Mouse (Mus musculus) CH12F3 (cell line): ENCODE results near the gene Kcng3.

Source experiments
- in situ Hi-C: fragments of 300-500 bp; cut with MboI; formaldehyde crosslinking; loops from 2 replicates; pipeline ENCODE4 v1.14.3; 2020; ENCODE audit warnings: low sequenced_read_pairs

Kcng3 gene

DNA sequence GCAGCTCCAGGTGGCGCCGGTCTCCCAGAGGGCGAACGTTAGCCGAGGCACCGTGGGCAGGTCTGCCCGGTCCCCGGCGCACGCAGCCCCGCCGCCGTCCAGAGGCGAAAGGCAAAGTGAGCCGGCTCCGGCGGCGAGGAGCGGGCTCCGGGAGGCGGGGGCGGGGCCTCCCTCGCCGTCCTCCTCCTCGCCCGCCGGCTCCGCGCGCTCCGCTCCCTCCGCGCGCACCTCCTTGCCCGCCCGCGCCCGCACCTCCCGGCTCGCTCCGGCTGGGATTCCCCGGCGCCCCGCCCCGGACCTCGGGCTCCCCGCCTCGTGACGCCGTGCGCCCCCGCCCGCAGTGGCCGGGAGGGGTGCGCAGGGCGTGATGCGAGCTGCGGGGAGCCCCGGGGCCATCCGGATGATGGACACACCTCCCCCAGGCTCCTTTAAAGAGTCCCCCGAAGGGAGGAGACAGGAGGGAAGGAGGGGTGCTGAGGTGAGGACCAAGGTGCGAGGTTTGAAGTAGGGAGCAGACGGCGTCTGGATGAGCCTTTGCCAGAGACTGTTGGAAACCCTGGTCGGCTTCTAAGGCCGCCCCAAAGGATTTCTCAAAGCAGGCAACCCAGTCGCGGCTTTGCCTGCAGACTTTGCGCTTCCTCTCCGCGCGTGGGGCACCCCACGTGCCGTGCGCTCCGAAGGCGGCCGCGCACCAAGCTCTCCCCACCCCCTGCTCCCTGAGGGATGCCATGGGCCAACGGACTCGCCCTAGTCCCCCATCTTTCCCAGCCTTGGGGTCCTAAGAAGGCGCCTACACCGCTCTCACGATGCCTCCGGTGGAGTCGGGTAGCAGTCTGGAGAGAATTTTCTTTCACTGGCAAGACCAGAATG, at the start of gene Kcng3:
Kcng3 (minus strand) TSS at position 113 of the 870 bp plus-strand sequence.
- in situ Hi-C loops: no loop called here

DNA sequence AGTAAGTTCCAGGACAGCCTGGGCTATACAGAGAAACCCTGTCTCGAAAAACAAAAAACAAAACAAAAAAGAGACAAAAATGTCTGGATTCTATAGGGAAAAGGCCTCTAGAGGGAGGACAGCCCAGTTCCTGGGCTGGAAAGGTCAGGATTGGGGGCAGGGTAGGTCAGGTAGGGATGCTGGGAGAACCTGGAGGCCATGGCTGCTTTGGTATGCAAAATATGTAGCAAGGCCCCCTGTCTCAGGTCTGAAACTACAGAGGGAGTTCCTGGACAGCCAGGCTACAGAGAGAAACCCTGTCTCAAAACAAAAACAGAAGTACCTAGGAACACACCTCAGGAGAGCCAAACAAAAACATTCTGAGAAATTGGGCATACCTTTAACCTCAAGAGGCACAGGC, 45.7 kb upstream of the Kcng3 start:
- in situ Hi-C loops: no loop called here

DNA sequence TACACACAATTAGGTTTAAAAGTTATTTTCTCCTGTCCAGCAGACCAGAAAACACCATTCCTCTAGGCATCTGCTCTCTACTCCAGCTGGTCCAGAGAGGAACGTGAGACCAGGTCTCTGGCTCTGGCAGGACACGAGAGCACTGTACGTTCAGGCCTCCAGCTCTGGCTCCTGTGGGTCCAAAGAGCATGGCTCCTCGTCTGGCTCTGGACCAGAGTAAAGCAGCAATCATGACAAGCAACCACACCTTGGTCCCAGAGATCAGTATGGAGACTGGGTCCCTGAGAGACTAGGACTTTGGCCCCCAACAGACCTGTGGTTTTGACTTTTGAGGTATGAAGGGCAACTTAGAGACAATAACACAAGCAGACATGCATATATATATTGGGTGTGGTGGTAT, 41.0 kb upstream of the Kcng3 start:
- in situ Hi-C loops: no loop called here

DNA sequence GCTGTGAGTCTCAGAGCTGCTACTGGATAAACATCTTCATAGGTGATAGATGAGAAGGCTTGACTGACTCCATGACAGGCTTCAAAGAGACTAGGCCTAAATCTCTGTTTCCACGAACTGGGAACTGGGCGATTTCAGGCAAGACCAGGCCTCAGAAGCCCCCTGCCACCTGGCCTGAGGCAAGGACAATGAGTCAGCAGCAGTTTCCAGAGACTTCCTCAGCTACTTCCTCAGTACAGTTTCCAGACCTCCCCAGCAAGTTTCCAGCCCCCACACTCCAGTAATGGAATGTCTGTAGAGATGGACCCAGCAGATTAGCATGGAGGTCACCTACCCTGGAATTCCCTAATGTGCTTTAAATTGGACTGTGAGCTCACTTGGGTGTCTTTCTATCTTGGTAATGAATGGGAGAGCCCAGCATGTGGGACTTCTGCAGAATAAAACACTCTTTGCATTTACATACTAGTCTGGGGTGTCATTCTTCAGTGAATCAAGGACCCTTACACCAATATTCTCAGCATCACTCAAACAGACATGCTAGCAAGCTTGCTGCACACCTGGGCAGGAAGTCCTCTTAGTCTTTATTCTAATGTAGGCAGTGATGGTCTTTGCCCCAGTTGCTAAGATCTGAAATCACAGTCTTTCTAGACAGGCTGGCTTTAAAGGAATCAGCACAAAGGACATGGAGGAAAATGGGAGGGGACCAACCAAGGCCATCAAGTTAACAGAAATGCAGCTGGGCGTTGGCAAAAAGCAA, 36.4 kb upstream of the Kcng3 start:
- in situ Hi-C loops: no loop called here

DNA sequence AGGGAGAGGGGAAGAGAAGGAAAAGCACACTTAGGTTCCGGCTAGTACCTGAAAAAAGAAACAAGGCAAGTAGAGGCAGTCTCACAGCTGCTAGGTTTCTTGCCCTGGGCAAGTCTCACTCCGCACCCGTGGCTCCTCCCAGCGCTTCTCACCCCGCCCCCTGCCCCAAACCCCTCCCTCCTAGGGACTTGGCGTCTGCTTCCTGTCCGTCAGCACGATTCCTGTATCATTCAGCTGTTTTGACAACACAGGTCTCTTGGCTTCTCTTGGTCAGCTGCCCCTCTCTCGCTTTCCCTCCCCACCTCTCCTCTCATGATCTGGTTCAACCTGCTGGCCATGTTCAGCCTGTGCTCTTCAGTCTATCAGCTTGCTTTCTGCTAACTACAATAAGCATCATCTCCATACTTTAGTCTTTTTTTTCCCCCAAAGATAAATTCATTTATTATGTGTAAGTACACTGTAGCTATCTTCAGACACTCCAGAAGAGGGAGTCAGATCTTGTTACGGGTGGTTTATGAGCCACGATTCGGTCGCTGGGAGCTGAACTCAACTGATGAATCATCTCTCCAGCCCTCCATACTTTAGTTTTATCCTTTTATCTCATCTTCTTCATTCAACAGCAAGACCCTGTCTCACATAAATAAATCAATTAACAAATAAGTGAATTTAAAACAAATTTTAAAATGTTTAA, 35.0 kb upstream of the Kcng3 start:
- in situ Hi-C loops: no loop called here

DNA sequence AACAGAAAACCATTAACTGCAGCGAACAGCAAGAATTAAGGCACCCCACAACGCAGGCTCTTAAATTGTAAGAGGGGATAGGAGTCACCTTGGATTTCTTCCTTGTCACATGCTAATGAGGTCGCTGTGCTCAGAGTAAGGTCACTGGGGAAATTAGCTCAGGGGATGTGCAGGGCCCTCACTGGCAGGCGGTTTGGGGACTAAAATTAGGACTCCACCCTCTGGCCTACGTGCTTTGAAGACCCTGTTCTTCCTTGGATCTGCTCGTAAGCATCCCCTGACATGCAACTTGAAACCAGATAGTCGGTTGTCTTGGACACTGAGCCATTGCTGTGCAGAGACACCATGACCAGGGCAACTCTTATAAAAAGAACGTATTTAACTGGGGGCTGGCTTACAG, 33.1 kb upstream of the Kcng3 start:
- in situ Hi-C loops: no loop called here

DNA sequence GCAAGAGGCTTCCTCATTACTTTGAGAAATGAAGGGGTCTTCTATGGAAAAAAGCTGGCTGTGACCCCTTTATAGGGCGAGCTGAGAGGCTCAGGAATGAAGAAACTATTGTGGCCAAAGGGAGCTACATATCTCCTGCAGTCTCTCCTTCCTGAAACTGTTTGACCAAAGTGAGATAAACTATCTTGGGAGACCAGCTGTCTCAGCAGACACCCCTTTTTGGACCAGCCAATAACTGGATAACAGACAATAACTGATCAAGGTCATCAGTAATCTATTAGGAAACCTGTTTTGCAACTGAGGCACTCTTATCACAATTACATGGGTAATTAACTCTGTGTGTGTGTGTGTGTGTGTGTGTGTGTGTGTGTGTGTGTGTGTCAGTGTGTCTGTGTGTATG, 27.2 kb upstream of the Kcng3 start:
- in situ Hi-C loops: no loop called here

DNA sequence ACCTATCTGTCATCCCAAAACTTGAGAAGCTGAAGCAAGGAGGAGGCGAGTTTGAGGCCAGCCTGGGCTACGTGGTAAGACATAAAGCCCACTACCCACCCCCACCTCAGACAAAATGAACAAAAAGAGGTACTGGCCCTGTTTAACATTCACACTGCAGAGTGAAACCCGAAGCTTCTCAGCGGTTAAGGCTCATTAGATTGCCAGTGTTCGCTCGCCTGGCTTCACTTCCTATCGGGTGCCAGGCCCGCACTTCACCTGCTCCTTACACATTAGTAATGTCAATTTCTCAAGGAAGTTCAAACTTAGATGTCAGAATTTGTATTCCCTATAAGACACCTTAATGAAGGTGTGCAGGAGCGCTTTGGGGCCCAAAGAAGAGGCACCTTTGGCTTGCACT, 25.7 kb upstream of the Kcng3 start:
- in situ Hi-C loops: no loop called here

DNA sequence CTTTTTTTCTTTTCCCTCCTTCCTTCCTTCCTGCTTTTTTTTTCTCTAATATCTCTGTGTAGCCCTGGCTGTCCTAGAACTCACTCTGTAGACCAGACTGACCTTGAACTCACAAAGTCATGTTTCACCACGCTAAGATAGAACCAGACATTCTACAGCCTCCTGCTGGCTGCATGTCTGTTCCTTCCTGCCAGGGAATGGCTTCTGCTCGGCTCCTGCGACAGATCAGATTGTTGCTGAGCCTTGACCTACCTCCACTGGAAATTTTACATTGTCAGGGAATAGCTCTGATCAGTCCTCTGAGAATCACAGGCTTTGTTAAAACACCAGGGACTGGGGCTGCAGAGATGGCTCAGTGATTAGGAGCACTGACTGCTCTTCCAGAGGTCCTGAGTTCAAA, 24.0 kb upstream of the Kcng3 start:
- in situ Hi-C loops: no loop called here

DNA sequence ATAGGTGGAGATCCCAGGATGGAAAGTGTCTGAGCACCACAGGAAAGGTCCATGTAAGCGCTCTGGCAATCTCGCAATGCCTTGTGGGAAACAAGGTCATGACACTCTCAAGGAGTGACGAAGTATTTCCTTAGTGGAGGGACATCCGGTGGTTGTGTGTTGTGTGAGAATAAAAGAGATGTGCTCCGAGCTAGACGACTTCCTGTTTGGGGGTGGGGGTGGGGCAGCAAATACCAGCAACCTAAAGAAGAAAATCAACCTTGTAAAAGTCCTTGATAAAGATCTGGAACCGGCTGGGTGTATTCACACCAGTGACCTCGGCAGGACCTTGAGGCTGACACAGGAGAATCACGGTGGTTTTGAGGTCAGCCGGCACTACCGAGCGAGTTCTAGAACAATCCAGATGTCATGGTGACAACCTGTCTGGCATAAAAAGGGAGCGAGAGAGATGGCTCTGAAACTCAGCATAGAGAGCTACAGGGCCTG, 23.0 kb upstream of the Kcng3 start:
- in situ Hi-C loops: no loop called here

DNA sequence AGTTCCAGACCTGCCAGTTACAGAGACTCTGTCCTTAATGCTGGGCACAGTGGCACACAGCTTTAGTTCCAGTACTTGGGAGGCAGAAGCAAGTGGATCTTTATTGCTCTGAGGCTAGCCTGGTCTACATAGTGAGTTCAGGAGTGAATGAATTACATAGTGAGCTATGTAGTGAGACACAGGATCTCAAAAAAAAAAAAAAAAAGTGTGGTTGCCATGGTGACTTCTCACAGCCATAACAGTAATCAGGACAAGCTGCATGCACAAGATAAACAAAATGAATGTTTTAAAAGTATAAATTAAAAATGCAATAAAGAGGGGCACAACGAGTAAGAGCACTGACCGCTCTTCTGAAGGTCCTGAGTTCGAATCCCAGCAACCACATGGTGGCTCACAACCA, 21.9 kb upstream of the Kcng3 start:
- in situ Hi-C loops: no loop called here

DNA sequence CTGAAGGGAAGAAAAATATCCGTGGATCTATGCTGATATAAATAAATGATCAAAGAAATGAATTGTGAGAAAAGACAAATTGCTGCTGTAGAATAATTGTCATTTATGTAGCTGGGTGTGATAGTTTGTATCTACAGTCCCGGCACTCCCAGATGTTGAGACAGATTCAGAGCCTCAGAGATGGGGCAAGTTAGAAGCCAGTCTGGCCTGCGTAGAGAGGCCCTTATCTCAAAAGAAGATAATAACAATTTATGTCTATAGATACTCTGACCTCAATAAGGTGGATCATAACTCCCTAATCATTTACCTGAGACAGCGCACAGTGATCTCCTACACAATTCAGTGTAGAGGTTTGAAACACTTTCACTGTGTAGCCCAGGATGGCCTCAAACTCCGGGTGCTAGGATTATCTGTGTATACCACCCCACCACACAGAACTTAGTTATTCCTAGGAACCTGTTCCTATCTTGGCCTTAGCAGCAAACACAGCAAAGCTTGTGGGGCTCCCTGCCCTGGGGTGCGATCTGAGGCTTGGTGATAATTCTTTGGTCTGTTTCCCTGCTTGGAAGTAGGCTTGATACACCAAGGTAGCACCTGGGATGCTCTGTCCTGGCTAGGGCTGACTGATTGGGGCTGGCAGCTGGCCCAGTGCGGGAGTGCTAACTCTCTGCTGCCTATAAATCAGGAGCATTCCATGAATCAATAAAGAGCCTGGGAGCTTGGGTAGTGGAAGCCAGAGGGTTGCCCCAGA, 19.4 kb upstream of the Kcng3 start:
- in situ Hi-C loops: no loop called here

DNA sequence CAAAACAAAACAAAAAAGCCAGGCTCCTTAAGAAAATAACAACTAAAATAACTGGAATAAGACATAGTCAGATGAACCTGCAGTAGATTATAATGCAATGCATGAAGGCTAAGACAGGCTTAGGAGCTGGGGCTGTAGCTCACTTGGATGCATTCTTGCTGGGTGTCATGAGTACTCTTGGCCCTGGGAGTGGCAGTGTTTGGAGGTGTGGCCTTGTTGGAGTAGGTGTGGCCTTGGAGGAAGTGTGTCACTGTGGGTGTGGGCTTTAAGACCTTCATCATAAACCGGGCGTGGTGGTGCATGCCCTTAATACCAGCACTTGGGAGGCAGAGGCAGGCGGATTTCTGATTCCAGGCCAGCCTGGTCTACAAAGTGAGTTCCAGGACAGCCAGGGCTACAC, 18.3 kb upstream of the Kcng3 start:
- in situ Hi-C loops: loop anchor here (10.0 kb wide), 1 partner anchor 205 kb away; no protein-coding TSS in a partner anchor

DNA sequence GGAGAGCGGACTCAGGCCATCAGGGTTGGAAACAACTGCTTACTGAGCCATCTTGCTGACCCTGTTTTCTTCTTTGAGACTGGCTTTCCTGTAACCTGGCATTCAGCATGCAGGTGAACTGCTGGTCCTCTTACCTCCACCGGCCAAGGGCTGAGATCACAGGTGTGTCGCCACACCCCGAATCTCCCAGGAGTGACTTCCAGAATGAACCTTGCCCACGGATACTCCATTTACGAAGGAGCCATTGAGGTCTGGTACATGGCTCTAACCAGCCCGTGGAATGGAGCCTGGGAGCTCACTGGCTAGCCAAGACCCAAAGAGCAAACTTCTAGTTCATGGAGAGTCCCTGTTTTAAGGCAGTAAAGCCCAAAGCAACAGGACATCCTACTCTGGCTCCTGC, 15.7 kb upstream of the Kcng3 start:
- in situ Hi-C loops: loop anchor here (10.0 kb wide), 1 partner anchor 207 kb away; no protein-coding TSS in a partner anchor

DNA sequence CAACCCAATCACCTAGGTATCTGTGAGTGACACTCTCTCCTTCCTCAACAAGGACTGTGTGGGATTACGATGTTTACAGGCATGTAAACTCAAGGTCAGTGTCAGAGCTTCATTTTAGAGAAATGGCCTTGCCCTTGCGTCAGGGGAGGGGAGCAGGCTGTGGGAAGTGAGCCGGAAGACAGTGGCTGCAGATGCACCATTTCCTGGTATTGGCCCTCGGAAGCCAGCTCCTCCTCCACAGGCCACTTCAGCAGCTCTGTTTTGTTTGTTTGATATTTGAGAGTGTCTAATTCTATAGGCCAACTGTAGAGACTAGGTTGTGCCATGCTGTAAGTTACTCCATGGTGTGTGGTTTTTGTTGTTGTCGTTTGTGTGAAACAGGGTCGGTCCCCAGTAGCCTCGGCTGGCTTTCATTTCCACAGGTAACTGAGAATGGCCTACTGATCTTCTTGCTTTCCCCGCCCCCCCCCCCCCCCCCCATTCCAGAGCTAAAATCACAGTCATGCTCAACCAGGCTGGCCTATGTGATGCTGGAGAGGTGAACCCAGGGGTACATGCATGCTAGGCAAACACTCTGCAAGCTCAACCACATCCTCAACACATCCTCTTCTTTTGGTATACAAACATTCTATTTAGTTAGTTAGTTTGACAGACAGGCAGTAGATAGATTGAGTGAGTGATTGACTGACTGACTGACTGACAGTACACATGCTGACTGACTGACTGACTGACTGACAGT, 14.9 kb upstream of the Kcng3 start:
- in situ Hi-C loops: loop anchor here (10.0 kb wide), 1 partner anchor 208 kb away; no protein-coding TSS in a partner anchor

DNA sequence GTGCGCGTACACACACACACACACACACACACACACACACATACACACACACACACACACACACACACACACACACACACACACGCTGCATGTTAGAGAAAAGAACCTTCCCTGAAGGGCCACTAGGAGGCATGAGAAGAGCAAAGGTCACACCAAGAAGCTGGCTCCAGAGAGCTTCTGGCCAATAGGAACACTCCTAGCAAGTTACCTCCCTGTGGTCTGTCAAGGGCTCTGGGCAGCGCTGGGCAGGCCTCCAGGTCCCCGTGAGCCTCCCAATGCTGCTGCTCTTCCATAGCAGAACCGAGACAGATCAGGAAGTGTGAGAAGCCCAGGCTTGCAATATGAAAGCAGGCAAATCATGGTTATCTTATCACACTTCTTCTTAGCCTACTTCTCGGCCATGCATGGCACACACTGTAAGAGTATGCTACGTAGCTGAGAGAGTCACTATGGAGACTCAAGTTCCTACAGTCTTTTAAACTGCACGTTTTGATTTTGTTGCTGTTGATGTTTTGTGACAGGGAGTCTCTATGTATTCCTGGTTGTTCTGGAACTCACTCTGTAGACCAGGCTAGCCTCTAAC, 13.6 kb upstream of the Kcng3 start:
- in situ Hi-C loops: loop anchor here (10.0 kb wide), 1 partner anchor 209 kb away; no protein-coding TSS in a partner anchor

DNA sequence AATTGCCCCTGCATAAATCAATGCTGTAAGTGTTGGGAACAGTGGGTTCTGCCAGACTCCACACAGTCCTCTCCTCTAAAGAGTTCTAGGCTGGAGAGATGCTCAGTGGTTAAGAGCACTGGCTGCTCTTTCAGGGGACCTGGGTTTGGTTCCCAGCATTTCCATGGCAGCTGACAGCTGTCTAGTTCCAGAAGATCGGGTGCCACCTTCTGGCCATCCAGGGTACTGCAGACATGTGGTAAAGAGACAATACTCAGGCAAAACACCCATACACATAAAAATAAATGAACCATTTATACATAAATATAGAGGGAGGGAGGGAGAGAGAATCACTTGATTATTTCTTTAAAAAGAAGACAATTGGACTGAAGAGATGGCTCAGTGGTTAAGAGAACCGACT, 5.7 kb upstream of the Kcng3 start:
- in situ Hi-C loops: no loop called here

DNA sequence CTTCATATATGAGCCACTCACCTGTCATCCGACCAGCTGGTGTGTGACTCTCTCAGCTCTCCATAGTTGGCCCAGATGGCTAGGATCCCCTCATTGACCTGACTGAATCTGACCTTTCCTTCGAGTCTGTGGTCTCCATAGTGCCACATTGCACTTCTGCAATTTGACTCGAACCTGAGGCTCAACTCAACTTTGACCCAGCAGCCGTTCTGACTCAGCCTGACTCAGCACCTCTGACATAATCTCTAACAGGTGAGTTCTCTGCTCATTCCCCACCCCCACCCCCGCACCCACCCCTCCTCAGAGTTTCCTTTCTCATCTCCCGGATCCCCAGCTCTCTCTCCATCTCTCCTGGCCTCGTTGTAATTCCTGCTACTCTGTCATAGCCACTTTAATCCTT, 4.7 kb upstream of the Kcng3 start:
- in situ Hi-C loops: no loop called here
